Mouse (Mus musculus) intestine, postnatal 0 days (tissue): Measurements from ENCODE around the gene Mael. TPM values are rescaled to one million over a fixed set of nuclear protein-coding genes. Genes with fewer than 3 reads are reported as not detected.
A peak's percentile ranks its signal among the peaks of the same experiment; 100 is the strongest.

Source experiments
- ATAC-seq: fragments of 200-750 bp; cut with Nextera tagmentation; 2 replicates; pipeline ENCODE4 v1.8.0; 2017; ENCODE audit warnings: mild to moderate bottlenecking, moderate TSS enrichment, moderate library complexity
- H3K27ac ChIP-seq: fragments of 300-500 bp; sonication (generic); 2 replicates; pipeline ENCODE4 v1.5.1; 2014; ENCODE audit warnings: mild to moderate bottlenecking, low read depth, low read length, moderate library complexity
- H3K27me3 ChIP-seq: fragments of 300-500 bp; sonication (generic); replicated peaks from 2 replicates; pipeline ENCODE4 v1.6.1; 2014; ENCODE audit warnings: low read length, mixed read lengths; ENCODE audit not compliant: control insufficient read depth, insufficient read depth
- H3K36me3 ChIP-seq: fragments of 300-500 bp; sonication (generic); 2 replicates; pipeline ENCODE4 v1.6.1; 2014; ENCODE audit warnings: mild to moderate bottlenecking, moderate library complexity; ENCODE audit not compliant: control insufficient read depth, insufficient read depth
- H3K4me1 ChIP-seq: fragments of 300-500 bp; sonication (generic); replicated peaks from 2 replicates; pipeline ENCODE4 v1.6.1; 2014; ENCODE audit warnings: antibody characterized with exemption, low read length, mixed read lengths; ENCODE audit not compliant: control insufficient read depth, insufficient read depth
- H3K4me2 ChIP-seq: fragments of 300-500 bp; sonication (generic); replicated peaks from 2 replicates; pipeline ENCODE4 v1.6.1; 2014; ENCODE audit warnings: low read depth, mild to moderate bottlenecking, moderate library complexity
- H3K4me3 ChIP-seq: fragments of 300-500 bp; sonication (generic); 2 replicates; pipeline ENCODE4 v1.5.1; 2014; ENCODE audit warnings: low read depth, low read length
- H3K9ac ChIP-seq: fragments of 300-500 bp; sonication (generic); 2 replicates; pipeline ENCODE4 v1.6.1; 2014; ENCODE audit warnings: mild to moderate bottlenecking, low read depth, low read length
- H3K9me3 ChIP-seq: fragments of 300-500 bp; sonication (generic); 2 replicates; pipeline ENCODE4 v1.6.1; 2016; ENCODE audit warnings: mixed run types; ENCODE audit not compliant: control insufficient read depth
- CTCF ChIP-seq: sonication (generic); IDR thresholded peaks from 2 replicates; pipeline ENCODE4 v1.5.1; 2016; ENCODE audit warnings: low read depth, mild to moderate bottlenecking, control low read depth, antibody characterized with exemption, moderate library complexity
- WGBS: fragments of 180-500 bp; shearing (Covaris S2); extraction: QIAGEN DNeasy Blood & Tissue Kit; methylation state at CpG from one replicate; pipeline ENCODE4 v1.1.7; 2014; 5-methylcytosine and 5-hydroxymethylcytosine counted together
- polyA plus RNA-seq: library from polyadenylated mRNA; unstranded; fragments of >200 nt; fragmentation: Nextera tagmentation; extraction: Ambion mirVana; gene quantifications from 2 replicates; pipeline ENCODE4 v1.2.1, GENCODE M21; 2015

The Mael gene
- polyA plus RNA-seq, 1 experiment from 2014 or later = not detected

- Histone ChIP-seq H3K27me3 (peaks cover 33% of the 10 kb centered on the region), H3K4me3 (peak within 1 kb of the TSS; percentile 46), H3K4me1 (no peaks in the 10 kb centered on the region), H3K27ac (no peak within 1 kb of the TSS), H3K4me2 (peak within 1 kb of the TSS; percentile 88), H3K36me3 (no peaks in the 10 kb centered on the region), H3K9ac (no peak within 1 kb of the TSS), H3K9me3 (no peaks in the 10 kb centered on the region)
- ATAC-seq = peak; percentile 49
- under 1% methylated on average over 70 of the region's 72 CpGs for whole genome bisulfite sequencing
- TF ChIP-seq CTCF = peak; percentile 49
Observed at GRCm38 (mm10) chr1:166253898-166254894, 15.6 kb upstream of the Mael start, which contains the start of gene Ildr2. Ildr2 (plus strand) TSS chr1:166254139.

GRCm38 (mm10) chr1:166244285-166244684 is 5.7 kb upstream of the Mael start:
- Histone ChIP-seq H3K9ac (no peak overlapping the region), H3K4me3 (no peak overlapping the region), H3K4me1 (no peaks in the 10 kb centered on the region), H3K36me3 (no peaks in the 10 kb centered on the region), H3K4me2 (no peak overlapping the region), H3K27ac (no peak overlapping the region), H3K27me3 (no peaks in the 10 kb centered on the region), H3K9me3 (no peaks in the 10 kb centered on the region)
- no peak for ATAC-seq
- no peak for TF ChIP-seq CTCF
- 84% methylated on average over 6 of the region's 6 CpGs for WGBS

DNA sequence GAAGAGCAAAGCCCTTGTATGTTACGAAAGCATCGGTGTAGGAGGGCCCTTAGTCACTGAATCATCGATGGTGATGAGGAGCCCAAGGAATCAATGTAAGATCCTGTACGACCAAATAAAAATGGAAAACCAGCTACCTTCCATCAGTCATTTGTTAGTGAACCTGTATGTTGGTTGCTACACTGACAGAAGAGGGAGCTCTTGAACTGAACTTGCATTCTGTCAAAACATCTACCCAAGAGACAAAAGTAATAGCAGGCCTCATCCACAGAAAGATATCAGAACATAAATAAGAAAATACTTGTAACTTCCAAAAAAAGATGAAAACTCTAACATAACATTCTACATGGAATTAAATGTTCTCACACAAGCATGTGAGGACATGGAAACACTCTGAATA is 24.4 kb downstream of the Mael start:
- no peak for ATAC-seq
- peak; percentile 57 for TF ChIP-seq CTCF
- Histone ChIP-seq H3K36me3 (no peaks in the 10 kb centered on the region), H3K4me1 (no peaks in the 10 kb centered on the region), H3K4me2 (no peak overlapping the region), H3K27me3 (no peaks in the 10 kb centered on the region), H3K9ac (no peak overlapping the region), H3K27ac (no peak overlapping the region), H3K4me3 (no peak overlapping the region), H3K9me3 (no peaks in the 10 kb centered on the region)
- WGBS = 84% methylated on average over 4 of the region's 4 CpGs

GRCm38 (mm10) chr1:166209371-166209770 is 29.2 kb downstream of the Mael start:
- H3K4me3 ChIP-seq = no peak overlapping the region
- H3K4me2 ChIP-seq = no peak overlapping the region
- no peak overlapping the region for H3K9ac ChIP-seq
- H3K36me3 ChIP-seq = no peaks in the 10 kb centered on the region
- H3K4me1 ChIP-seq = no peaks in the 10 kb centered on the region
- TF ChIP-seq CTCF = no peak
- no peaks in the 10 kb centered on the region for H3K9me3 ChIP-seq
- no peak overlapping the region for H3K27ac ChIP-seq
- no peaks in the 10 kb centered on the region for H3K27me3 ChIP-seq
- no peak for ATAC-seq
- 82% methylated on average over 6 of the region's 6 CpGs for WGBS

- no peak for ATAC-seq
Observed at GRCm38 (mm10) chr1:166205159-166205558, 33.4 kb downstream of the Mael start.

GRCm38 (mm10) chr1:166204171-166204570 is 34.4 kb downstream of the Mael start:
- H3K27me3 ChIP-seq = no peaks in the 10 kb centered on the region
- TF ChIP-seq CTCF = no peak
- H3K27ac ChIP-seq = no peak overlapping the region
- ATAC-seq = no peak
- no peak overlapping the region for H3K4me2 ChIP-seq
- WGBS = 58% methylated on average over 5 of the region's 5 CpGs
- H3K4me1 ChIP-seq = no peaks in the 10 kb centered on the region
- H3K36me3 ChIP-seq = no peaks in the 10 kb centered on the region
- no peaks in the 10 kb centered on the region for H3K9me3 ChIP-seq
- no peak overlapping the region for H3K4me3 ChIP-seq
- H3K9ac ChIP-seq = no peak overlapping the region

More at GRCm38 (mm10) chr1:166205159-166205558, 33.4 kb downstream of the Mael start:
- Histone ChIP-seq H3K27ac (no peak overlapping the region), H3K9ac (no peak overlapping the region), H3K36me3 (no peaks in the 10 kb centered on the region), H3K4me3 (no peak overlapping the region), H3K9me3 (no peaks in the 10 kb centered on the region), H3K27me3 (no peaks in the 10 kb centered on the region), H3K4me2 (no peak overlapping the region), H3K4me1 (no peaks in the 10 kb centered on the region)
- 74% methylated on average over 3 of the region's 3 CpGs for WGBS
- no peak for TF ChIP-seq CTCF
